Mouse (Mus musculus) adrenal gland, adult 2 months (tissue): Measurements from ENCODE around the gene Tcte1. TPM values are rescaled to one million over a fixed set of nuclear protein-coding genes. Genes with fewer than 3 reads are reported as not detected.

ENCODE experiments used
- DNase-seq: peaks from one replicate; pipeline ENCODE4 v3.0.0; 2021
- polyA plus RNA-seq: library from polyadenylated mRNA; depleted of rRNA; stranded (reverse); fragments of >200 nt; gene quantifications from 2 replicates; pipeline ENCODE4 v1.2.3, GENCODE M21; 2012
- total RNA-seq, 2 experiments: library from RNA; stranded (reverse); gene quantifications; 2 replicates each; pipeline ENCODE4 v1.2.3; 2021

Tcte1 gene
- total and polyA plus RNA-seq, 3 experiments = not detected

- no peak for DNase-seq
Measured at GRCm38 (mm10) chr17:45515204-45515726, 8.0 kb upstream of the Tcte1 start.

GRCm38 (mm10) chr17:45515806-45516205, 7.4 kb upstream of the Tcte1 start:
- DNase-seq = no peak

GRCm38 (mm10) chr17:45516488-45516887, 6.7 kb upstream of the Tcte1 start:
- peak; percentile 63 for DNase-seq

- no peak for DNase-seq
Measured at GRCm38 (mm10) chr17:45517135-45517534, 6.1 kb upstream of the Tcte1 start.

- no peak for DNase-seq
Measured at GRCm38 (mm10) chr17:45517549-45518215, 5.6 kb upstream of the Tcte1 start.

- DNase-seq = no peak
Measured at GRCm38 (mm10) chr17:45518766-45519475, 4.3 kb upstream of the Tcte1 start.

GRCm38 (mm10) chr17:45520136-45520535, 3.1 kb upstream of the Tcte1 start:
- no peak for DNase-seq

GRCm38 (mm10) chr17:45524961-45525360, 1.7 kb downstream of the Tcte1 start:
- DNase-seq = no peak

GRCm38 (mm10) chr17:45526571-45526970, 3.3 kb downstream of the Tcte1 start:
- DNase-seq = no peak

- no peak for DNase-seq
Measured at GRCm38 (mm10) chr17:45530346-45530782, 7.1 kb downstream of the Tcte1 start.

GRCm38 (mm10) chr17:45532896-45533295, 9.7 kb downstream of the Tcte1 start:
- DNase-seq = no peak

GRCm38 (mm10) chr17:45536264-45536663, 13.0 kb downstream of the Tcte1 start:
- DNase-seq = no peak

- DNase-seq = no peak
Measured at GRCm38 (mm10) chr17:45538394-45538793, 15.2 kb downstream of the Tcte1 start.

- DNase-seq = no peak
Measured at GRCm38 (mm10) chr17:45539664-45540063, 16.4 kb downstream of the Tcte1 start.

- no peak for DNase-seq
Measured at GRCm38 (mm10) chr17:45542129-45542528, 18.9 kb downstream of the Tcte1 start.

GRCm38 (mm10) chr17:45542705-45543104, 19.5 kb downstream of the Tcte1 start:
- DNase-seq = no peak

GRCm38 (mm10) chr17:45543115-45543514, 19.9 kb downstream of the Tcte1 start:
- no peak for DNase-seq

- DNase-seq = no peak
Measured at GRCm38 (mm10) chr17:45544001-45544872, 21.0 kb downstream of the Tcte1 start.

GRCm38 (mm10) chr17:45544873-45545277, 21.6 kb downstream of the Tcte1 start:
- DNase-seq = no peak

GRCm38 (mm10) chr17:45545278-45545961, 22.2 kb downstream of the Tcte1 start:
- peak; percentile 14 for DNase-seq

- no peak for DNase-seq
Measured at GRCm38 (mm10) chr17:45546941-45547340, 23.7 kb downstream of the Tcte1 start.
